Mouse (Mus musculus): ENCODE data around the gene Misp. TPM values are rescaled to one million over a fixed set of nuclear protein-coding genes. Genes with fewer than 3 reads are reported as not detected.
A peak's percentile ranks its signal among the peaks of the same experiment; 100 is the strongest.

Gene Misp
- polyA plus RNA-seq, 1 experiment from 2014 or later: 0.41 TPM

DNA sequence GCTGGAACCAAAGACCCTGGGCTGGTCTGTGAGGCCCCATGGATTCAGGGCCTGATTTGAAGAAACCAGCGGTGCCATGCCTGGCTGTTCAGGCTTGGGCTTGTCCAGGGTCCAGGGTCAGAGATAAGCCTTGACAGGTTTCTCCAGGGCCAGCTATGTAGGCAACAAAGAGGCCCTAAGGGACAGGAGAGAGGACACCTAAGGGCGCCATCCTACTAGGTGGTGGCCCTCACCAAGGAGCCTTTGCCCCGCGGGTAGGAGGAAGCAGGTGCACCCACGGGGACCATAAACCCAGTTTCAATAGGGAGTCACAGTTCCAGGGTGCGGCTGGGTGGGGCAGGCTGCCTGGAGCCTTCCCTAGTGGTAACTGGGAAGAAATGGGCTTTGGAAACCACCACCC, 2.2 kb downstream of the Misp start:
- ATAC-seq (ENCODE audit: low FRiP score) (no peak), DNase-seq (ENCODE audit: low spot score, missing footprints) (no peak)
- Histone ChIP-seq H3K27ac (ENCODE audit: low read depth, low read length) (no peak overlapping the region), H3K4me2 (no peak overlapping the region), H3K9me3 (ENCODE audit: control insufficient read depth, low read length) (no peaks in the 10 kb centered on the region), H3K9ac (ENCODE audit: low read length) (no peak overlapping the region), H3K27me3 (ENCODE audit: control insufficient read depth, insufficient read depth, low read length) (no peaks in the 10 kb centered on the region), H3K4me3 (ENCODE audit: low read depth, low read length) (no peak overlapping the region), H3K36me3 (ENCODE audit: control insufficient read depth, insufficient read depth, low read length) (peaks cover 10% of the 10 kb centered on the region), H3K4me1 (ENCODE audit: control insufficient read depth, insufficient read depth, low read length) (no peaks in the 10 kb centered on the region)
- WGBS: 84% methylated on average over 6 of the region's 6 CpGs

DNA sequence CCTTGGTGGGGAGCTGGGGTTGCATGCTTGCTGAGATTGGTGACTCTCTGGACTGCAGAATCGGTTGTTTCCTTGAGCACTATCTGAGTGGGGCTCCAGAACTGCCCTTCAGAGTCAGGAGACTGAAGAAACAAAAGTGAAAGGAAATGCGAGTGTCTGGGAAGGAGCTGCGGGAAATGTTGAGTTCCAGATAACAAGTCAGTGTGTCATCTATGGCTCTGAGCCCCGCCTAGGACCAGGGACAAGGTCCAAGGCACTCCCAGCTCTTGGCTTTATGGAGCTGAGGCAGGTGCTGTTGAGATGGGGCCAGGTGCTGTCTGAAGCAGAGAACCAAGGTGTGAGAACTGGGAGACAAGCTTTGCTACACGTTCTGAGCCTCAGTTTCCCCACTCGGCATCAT, 3.6 kb downstream of the Misp start:
- no peaks in the 10 kb centered on the region for H3K9me3 ChIP-seq (ENCODE audit: control insufficient read depth, low read length)
- H3K4me2 ChIP-seq: no peak overlapping the region

DNA sequence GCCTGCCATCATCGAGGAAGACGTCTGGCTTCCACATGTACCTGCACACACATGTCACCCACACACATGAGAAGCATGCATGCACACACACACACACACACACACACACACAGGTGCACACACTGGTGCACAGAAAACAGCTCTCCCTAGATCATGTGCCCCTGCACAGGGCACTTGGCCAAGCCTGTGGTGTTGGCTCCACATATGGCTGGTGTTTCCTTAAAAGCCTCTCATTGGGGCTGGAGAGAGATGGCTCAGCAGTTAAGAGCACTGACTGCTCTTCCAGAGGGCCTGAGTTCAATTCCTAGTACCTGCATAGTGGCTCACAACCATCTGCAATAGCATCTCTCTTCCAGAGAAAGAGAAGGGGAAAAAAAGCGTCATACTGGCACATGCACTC, 10.8 kb downstream of the Misp start:
- Histone ChIP-seq H3K9ac (ENCODE audit: low read length) (no peak overlapping the region), H3K9me3 (ENCODE audit: control insufficient read depth, low read length) (no peaks in the 10 kb centered on the region), H3K4me1 (ENCODE audit: control insufficient read depth, insufficient read depth, low read length) (no peaks in the 10 kb centered on the region), H3K4me2 (no peak overlapping the region), H3K4me3 (ENCODE audit: low read depth, low read length) (no peak overlapping the region), H3K27ac (ENCODE audit: low read depth, low read length) (no peak overlapping the region), H3K36me3 (ENCODE audit: control insufficient read depth, insufficient read depth, low read length) (no peaks in the 10 kb centered on the region), H3K27me3 (ENCODE audit: control insufficient read depth, insufficient read depth, low read length) (no peaks in the 10 kb centered on the region)
- DNase-seq (ENCODE audit: low spot score, missing footprints) (no peak), ATAC-seq (ENCODE audit: low FRiP score) (no peak)
- 84% methylated on average over 3 of the region's 3 CpGs for WGBS

More for the DNA sequence above, 3.6 kb downstream of the Misp start:
- Histone ChIP-seq H3K36me3 (ENCODE audit: control insufficient read depth, insufficient read depth, low read length) (peaks cover 6% of the 10 kb centered on the region), H3K27ac (ENCODE audit: low read depth, low read length) (no peak overlapping the region), H3K9ac (ENCODE audit: low read length) (no peak overlapping the region), H3K27me3 (ENCODE audit: control insufficient read depth, insufficient read depth, low read length) (no peaks in the 10 kb centered on the region), H3K4me1 (ENCODE audit: control insufficient read depth, insufficient read depth, low read length) (no peaks in the 10 kb centered on the region), H3K4me3 (ENCODE audit: low read depth, low read length) (no peak overlapping the region)
- 75% methylated on average over 6 of the region's 6 CpGs for WGBS
- ATAC-seq (ENCODE audit: low FRiP score) (no peak), DNase-seq (ENCODE audit: low spot score, missing footprints) (no peak)

DNA sequence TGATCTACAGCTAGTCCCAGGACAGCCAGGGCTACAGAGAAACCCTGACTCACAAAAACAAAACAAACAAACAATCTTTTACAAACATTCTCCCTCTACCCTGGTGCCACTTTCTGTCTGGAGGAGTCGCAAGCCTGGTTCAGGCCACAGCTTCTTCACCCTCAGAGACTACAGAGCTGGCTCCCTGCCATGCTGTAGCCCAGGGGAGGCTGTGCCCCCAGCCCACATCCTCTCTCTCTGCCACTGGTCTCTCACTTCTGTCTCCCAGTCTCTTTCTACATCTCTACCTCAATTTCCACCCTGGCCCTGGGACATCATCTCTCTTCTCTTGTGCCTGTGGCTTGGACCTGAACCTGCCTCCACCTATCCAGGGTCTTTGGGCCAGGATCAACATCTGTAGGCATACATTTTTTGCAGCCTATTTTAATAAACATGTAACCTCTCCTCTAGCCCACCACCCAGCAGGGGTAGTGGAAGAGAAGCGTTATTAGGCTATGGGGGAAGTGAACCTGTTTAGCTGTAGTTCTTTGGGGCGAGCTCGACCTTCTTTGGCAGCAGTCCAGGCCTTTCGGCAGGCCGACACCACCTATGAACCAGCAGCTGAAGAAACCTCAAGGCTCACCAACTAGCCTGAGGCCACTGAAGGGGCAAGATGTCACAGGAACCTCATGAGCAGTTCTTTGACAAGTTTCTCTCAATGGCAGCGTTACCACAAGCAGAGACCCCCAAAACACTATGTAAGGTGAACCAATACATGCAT, 11.4 kb downstream of the Misp start:
- H3K9ac ChIP-seq (ENCODE audit: low read length): no peak overlapping the region
- H3K4me2 ChIP-seq: no peak overlapping the region
- no peaks in the 10 kb centered on the region for H3K4me1 ChIP-seq (ENCODE audit: control insufficient read depth, insufficient read depth, low read length)
- ATAC-seq (ENCODE audit: low FRiP score): no peak
- no peak for DNase-seq (ENCODE audit: low spot score, missing footprints)
- no peak overlapping the region for H3K4me3 ChIP-seq (ENCODE audit: low read depth, low read length)
- H3K9me3 ChIP-seq (ENCODE audit: control insufficient read depth, low read length): no peaks in the 10 kb centered on the region
- WGBS: 84% methylated on average over 7 of the region's 7 CpGs
- no peaks in the 10 kb centered on the region for H3K27me3 ChIP-seq (ENCODE audit: control insufficient read depth, insufficient read depth, low read length)
- no peaks in the 10 kb centered on the region for H3K36me3 ChIP-seq (ENCODE audit: control insufficient read depth, insufficient read depth, low read length)
- no peak overlapping the region for H3K27ac ChIP-seq (ENCODE audit: low read depth, low read length)

DNA sequence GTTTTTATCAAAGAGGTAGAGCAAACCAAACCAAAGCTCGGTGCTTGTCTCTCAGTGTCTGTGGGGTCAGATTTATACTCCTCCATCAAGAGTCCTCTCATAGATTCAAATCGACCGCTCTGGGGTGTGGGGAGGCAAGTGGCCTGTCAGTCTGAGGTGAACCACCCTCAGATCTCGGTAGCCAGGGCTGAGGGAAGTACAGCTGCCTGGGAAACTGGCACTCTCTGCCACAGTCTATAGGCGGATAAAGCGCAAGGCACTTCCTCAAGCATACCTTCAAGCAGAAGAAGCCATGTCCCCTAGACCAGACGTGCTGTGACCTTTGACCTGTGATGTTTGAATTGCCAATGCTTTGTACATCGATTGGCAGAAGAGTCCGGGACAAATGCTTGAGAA, 12.0 kb downstream of the Misp start:
- Histone ChIP-seq H3K9me3 (ENCODE audit: control insufficient read depth, low read length) (no peaks in the 10 kb centered on the region), H3K36me3 (ENCODE audit: control insufficient read depth, insufficient read depth, low read length) (no peaks in the 10 kb centered on the region), H3K9ac (ENCODE audit: low read length) (no peak overlapping the region), H3K4me1 (ENCODE audit: control insufficient read depth, insufficient read depth, low read length) (no peaks in the 10 kb centered on the region), H3K27me3 (ENCODE audit: control insufficient read depth, insufficient read depth, low read length) (no peaks in the 10 kb centered on the region), H3K27ac (ENCODE audit: low read depth, low read length) (no peak overlapping the region), H3K4me2 (no peak overlapping the region), H3K4me3 (ENCODE audit: low read depth, low read length) (no peak overlapping the region)
- DNase-seq (ENCODE audit: low spot score, missing footprints) (no peak), ATAC-seq (ENCODE audit: low FRiP score) (no peak)
- 76% methylated on average over 9 of the region's 9 CpGs for WGBS

DNA sequence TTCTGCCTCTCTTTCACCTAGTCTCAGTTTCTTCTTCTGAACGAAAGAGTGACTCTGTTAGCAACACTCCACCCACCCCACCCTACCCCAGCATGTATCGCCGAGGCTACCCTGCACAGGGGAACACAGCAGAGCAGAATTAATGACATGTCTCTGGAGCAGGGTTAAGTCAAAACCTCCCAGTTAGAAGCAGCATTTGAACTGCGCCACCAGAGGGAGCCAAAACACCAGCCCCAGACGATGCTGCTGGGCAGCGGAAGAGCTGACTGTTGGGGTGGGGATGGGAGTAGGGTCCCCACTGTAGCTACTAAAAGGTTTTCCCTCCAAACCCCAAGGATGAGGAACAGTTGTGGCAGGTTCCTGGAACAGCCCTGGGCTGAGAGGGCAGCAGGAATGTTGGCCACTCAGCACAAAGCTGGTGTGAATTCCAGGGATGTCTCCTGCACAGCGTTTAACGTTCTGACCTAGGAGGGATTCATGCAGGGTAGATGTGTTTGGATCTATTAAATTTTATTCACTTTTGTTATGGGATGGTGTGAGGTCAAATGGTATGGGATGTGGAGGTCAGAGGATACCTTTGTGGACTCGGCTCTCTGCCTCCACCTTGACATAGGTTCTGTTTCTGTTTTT, 14.1 kb downstream of the Misp start:
- Histone ChIP-seq H3K27me3 (ENCODE audit: control insufficient read depth, insufficient read depth, low read length) (no peaks in the 10 kb centered on the region), H3K9ac (ENCODE audit: low read length) (no peak overlapping the region), H3K4me2 (no peak overlapping the region), H3K9me3 (ENCODE audit: control insufficient read depth, low read length) (no peaks in the 10 kb centered on the region), H3K4me1 (ENCODE audit: control insufficient read depth, insufficient read depth, low read length) (no peaks in the 10 kb centered on the region), H3K4me3 (ENCODE audit: low read depth, low read length) (no peak overlapping the region), H3K36me3 (ENCODE audit: control insufficient read depth, insufficient read depth, low read length) (no peaks in the 10 kb centered on the region), H3K27ac (ENCODE audit: low read depth, low read length) (no peak overlapping the region)
- DNase-seq (ENCODE audit: low spot score, missing footprints) (peak; percentile 97), ATAC-seq (ENCODE audit: low FRiP score) (peak; percentile 77)
- WGBS: 24% methylated on average over 9 of the region's 9 CpGs

DNA sequence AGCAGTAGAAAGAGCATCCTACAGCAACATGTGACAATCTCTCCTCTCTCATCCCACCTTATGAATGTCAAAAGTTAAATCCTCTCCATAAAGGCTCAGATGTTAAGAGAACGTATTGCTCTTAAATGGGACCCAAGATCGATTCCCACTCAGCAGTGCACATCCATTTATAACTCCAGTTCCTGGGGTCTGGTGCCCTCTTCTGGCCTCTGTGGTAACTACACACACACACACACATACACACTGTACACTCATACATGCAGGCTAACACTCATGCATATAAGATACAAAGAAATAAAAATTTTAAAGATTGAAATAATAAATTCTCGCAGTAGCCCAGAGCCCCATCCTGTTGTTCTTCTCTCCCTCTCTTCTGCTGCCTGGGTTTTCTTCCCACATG, 16.1 kb downstream of the Misp start:
- no peak overlapping the region for H3K9ac ChIP-seq (ENCODE audit: low read length)
- H3K9me3 ChIP-seq (ENCODE audit: control insufficient read depth, low read length): no peaks in the 10 kb centered on the region
- no peak for DNase-seq (ENCODE audit: low spot score, missing footprints)
- peaks cover 8% of the 10 kb centered on the region; the same call in 1 of the 2 replicates for H3K4me1 ChIP-seq (ENCODE audit: control insufficient read depth, insufficient read depth, low read length)
- WGBS: 93% methylated on average over 3 of the region's 3 CpGs
- no peaks in the 10 kb centered on the region for H3K36me3 ChIP-seq (ENCODE audit: control insufficient read depth, insufficient read depth, low read length)
- no peak overlapping the region for H3K27ac ChIP-seq (ENCODE audit: low read depth, low read length)
- no peak overlapping the region for H3K4me2 ChIP-seq
- no peak overlapping the region for H3K4me3 ChIP-seq (ENCODE audit: low read depth, low read length)
- no peak for ATAC-seq (ENCODE audit: low FRiP score)
- no peaks in the 10 kb centered on the region for H3K27me3 ChIP-seq (ENCODE audit: control insufficient read depth, insufficient read depth, low read length)

DNA sequence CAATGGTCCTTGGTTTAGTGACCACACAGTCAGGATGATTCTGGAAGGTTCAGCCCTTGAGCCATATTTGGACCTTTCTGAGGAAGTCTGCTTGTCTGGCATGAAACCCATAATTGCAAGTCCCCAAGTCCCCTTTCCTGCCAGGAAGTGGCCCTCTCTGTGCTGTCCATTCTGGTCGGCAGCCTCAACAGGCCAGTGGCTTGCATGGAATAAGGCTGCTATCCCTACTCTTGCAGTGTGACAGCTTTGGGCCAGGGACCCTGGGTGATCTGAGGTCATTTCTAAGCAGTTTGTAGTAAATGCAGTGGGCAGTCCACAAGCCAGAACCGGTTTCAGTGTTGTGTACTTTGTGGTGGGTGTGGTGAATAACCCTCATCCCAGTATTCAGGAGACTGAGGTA, 17.4 kb downstream of the Misp start:
- Histone ChIP-seq H3K9ac (ENCODE audit: low read length) (no peak overlapping the region), H3K36me3 (ENCODE audit: control insufficient read depth, insufficient read depth, low read length) (no peaks in the 10 kb centered on the region), H3K4me3 (ENCODE audit: low read depth, low read length) (no peak overlapping the region), H3K27me3 (ENCODE audit: control insufficient read depth, insufficient read depth, low read length) (no peaks in the 10 kb centered on the region), H3K9me3 (ENCODE audit: control insufficient read depth, low read length) (no peaks in the 10 kb centered on the region), H3K4me2 (no peak overlapping the region), H3K4me1 (ENCODE audit: control insufficient read depth, insufficient read depth, low read length) (peaks cover 8% of the 10 kb centered on the region; the same call in 1 of the 2 replicates), H3K27ac (ENCODE audit: low read depth, low read length) (no peak overlapping the region)
- no peak for DNase-seq (ENCODE audit: low spot score, missing footprints)
- ATAC-seq (ENCODE audit: low FRiP score): no peak
- 69% methylated on average over 2 of the region's 2 CpGs for WGBS

DNA sequence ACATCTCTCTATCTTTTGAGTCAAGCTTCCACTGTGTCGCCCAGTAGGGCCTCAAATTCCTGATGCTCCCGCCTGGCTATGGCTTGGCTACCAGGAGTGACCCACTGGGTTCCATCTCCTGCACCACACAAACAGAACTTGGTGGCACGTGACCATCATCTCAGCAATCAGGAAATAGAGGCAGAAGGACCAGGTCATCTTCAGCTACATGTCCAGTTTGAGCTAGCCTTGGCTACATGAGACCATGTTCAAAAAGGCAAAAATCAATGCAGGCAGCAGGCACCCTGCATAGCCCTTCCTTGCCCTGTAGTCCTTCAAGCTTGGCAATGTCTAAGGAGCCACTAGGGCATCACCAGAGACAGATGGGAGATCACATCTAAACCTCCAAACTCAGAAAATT, 19.3 kb downstream of the Misp start:
- Histone ChIP-seq H3K9ac (ENCODE audit: low read length) (no peak overlapping the region), H3K4me2 (no peak overlapping the region), H3K27ac (ENCODE audit: low read depth, low read length) (peak overlapping the region; percentile 65), H3K4me1 (ENCODE audit: control insufficient read depth, insufficient read depth, low read length) (peaks cover 8% of the 10 kb centered on the region; the same call in 1 of the 2 replicates), H3K27me3 (ENCODE audit: control insufficient read depth, insufficient read depth, low read length) (no peaks in the 10 kb centered on the region), H3K4me3 (ENCODE audit: low read depth, low read length) (no peak overlapping the region), H3K36me3 (ENCODE audit: control insufficient read depth, insufficient read depth, low read length) (no peaks in the 10 kb centered on the region), H3K9me3 (ENCODE audit: control insufficient read depth, low read length) (no peaks in the 10 kb centered on the region)
- ATAC-seq (ENCODE audit: low FRiP score) (no peak), DNase-seq (ENCODE audit: low spot score, missing footprints) (no peak)
- 84% methylated on average over 3 of the region's 3 CpGs for WGBS

Measured in midbrain, embryonic 11.5 days (tissue).